Mouse (Mus musculus) intestine, embryonic 14.5 days (tissue): ENCODE data around the gene Agbl2. TPM values are rescaled to one million over a fixed set of nuclear protein-coding genes. Genes with fewer than 3 reads are reported as not detected.

ENCODE experiments used
- ATAC-seq: fragments of 200-750 bp; cut with Nextera tagmentation; replicated peaks from 2 replicates; pipeline ENCODE4 v1.8.0; 2017; ENCODE audit warnings: low read depth, moderate number of reproducible peaks, moderate TSS enrichment, moderate library complexity; ENCODE audit not compliant: low FRiP score, low TSS enrichment
- DNase-seq: peaks from one replicate; pipeline ENCODE4 v3.0.0-alpha.2; 2018; ENCODE audit warnings: low spot score
- H3K27ac ChIP-seq: fragments of 300-500 bp; sonication (generic); 2 replicates; pipeline ENCODE4 v1.5.1; 2014; ENCODE audit warnings: low read depth, mild to moderate bottlenecking, control low read depth
- H3K27me3 ChIP-seq: fragments of 300-500 bp; sonication (generic); replicated peaks from 2 replicates; pipeline ENCODE4 v1.6.1; 2014; ENCODE audit warnings: low read length, control low read depth; ENCODE audit not compliant: control insufficient read depth, insufficient read depth
- H3K36me3 ChIP-seq: fragments of 300-500 bp; sonication (generic); 2 replicates; pipeline ENCODE4 v1.6.1; 2014; ENCODE audit warnings: low read length, control low read depth; ENCODE audit not compliant: control insufficient read depth, insufficient read depth
- H3K4me1 ChIP-seq: fragments of 300-500 bp; sonication (generic); replicated peaks from 2 replicates; pipeline ENCODE4 v1.6.1; 2014; ENCODE audit warnings: low read length, control low read depth, mixed read lengths; ENCODE audit not compliant: control insufficient read depth, insufficient read depth
- H3K4me2 ChIP-seq: fragments of 300-500 bp; sonication (generic); 2 replicates; pipeline ENCODE4 v1.6.1; 2014; ENCODE audit warnings: low read length
- H3K4me3 ChIP-seq: fragments of 300-500 bp; sonication (generic); 2 replicates; pipeline ENCODE4 v1.5.1; 2014; ENCODE audit warnings: low read depth, low read length, control low read depth, mixed read lengths
- H3K9ac ChIP-seq: fragments of 300-500 bp; sonication (generic); 2 replicates; pipeline ENCODE4 v1.6.1; 2014; ENCODE audit warnings: mild to moderate bottlenecking, low read length
- H3K9me3 ChIP-seq: fragments of 300-500 bp; sonication (generic); 2 replicates; pipeline ENCODE4 v1.6.1; 2016; ENCODE audit warnings: low read length, control low read depth; ENCODE audit not compliant: control insufficient read depth
- WGBS: fragments of 180-500 bp; shearing (Covaris S2); extraction: QIAGEN DNeasy Blood & Tissue Kit; methylation state at CpG from one replicate; pipeline ENCODE4 v1.1.7; 2014; 5-methylcytosine and 5-hydroxymethylcytosine counted together
- polyA plus RNA-seq: library from polyadenylated mRNA; unstranded; fragments of >200 nt; fragmentation: Nextera tagmentation; extraction: Ambion mirVana; gene quantifications from 2 replicates; pipeline ENCODE4 v1.2.1, GENCODE M21; 2014

Gene Agbl2
- polyA plus RNA-seq, 1 experiment from 2014 or later: 1.0 TPM

- H3K27ac ChIP-seq: no peak overlapping the region
- 3% methylated on average over 27 of the region's 29 CpGs for WGBS
Observed at GRCm38 (mm10) chr2:90782901-90783486, 467 bp downstream of the Agbl2 start.

GRCm38 (mm10) chr2:90788126-90788525, 5.6 kb downstream of the Agbl2 start:
- Histone ChIP-seq H3K27me3 (0 out of 2 replicates have a peak, but pooled peaks cover 6% of the 10 kb centered on the region), H3K4me1 (no peaks in the 10 kb centered on the region), H3K9ac (no peak overlapping the region), H3K9me3 (no peaks in the 10 kb centered on the region), H3K36me3 (no peaks in the 10 kb centered on the region), H3K4me2 (no peak overlapping the region), H3K4me3 (no peak overlapping the region), H3K27ac (no peak overlapping the region)
- 81% methylated on average over 2 of the region's 2 CpGs for WGBS
- ATAC-seq: no peak
- no peak for DNase-seq

More at GRCm38 (mm10) chr2:90782901-90783486, 467 bp downstream of the Agbl2 start:
- ATAC-seq (peak; percentile 72), DNase-seq (peak; percentile 65)
- Histone ChIP-seq H3K4me1 (peaks cover 4% of the 10 kb centered on the region; the same call in 1 of the 2 replicates), H3K27me3 (0 out of 2 replicates have a peak, but pooled peaks cover 6% of the 10 kb centered on the region), H3K4me3 (peak overlapping the region; percentile 34), H3K9me3 (no peaks in the 10 kb centered on the region), H3K36me3 (peaks cover 32% of the 10 kb centered on the region), H3K9ac (peak overlapping the region; percentile 2; the same call in 1 of the 2 replicates), H3K4me2 (peak overlapping the region; percentile 81)

GRCm38 (mm10) chr2:90808241-90809126, 26.0 kb downstream of the Agbl2 start:
- Histone ChIP-seq H3K9ac (no peak overlapping the region), H3K4me1 (no peaks in the 10 kb centered on the region), H3K36me3 (no peaks in the 10 kb centered on the region), H3K27me3 (no peaks in the 10 kb centered on the region), H3K4me3 (no peak overlapping the region), H3K27ac (no peak overlapping the region), H3K9me3 (no peaks in the 10 kb centered on the region), H3K4me2 (no peak overlapping the region)
- DNase-seq (no peak), ATAC-seq (no peak)
- 80% methylated on average over 6 of the region's 6 CpGs for WGBS

GRCm38 (mm10) chr2:90810751-90811150, 28.2 kb downstream of the Agbl2 start:
- DNase-seq: no peak
- Histone ChIP-seq H3K4me2 (no peak overlapping the region), H3K9me3 (no peaks in the 10 kb centered on the region), H3K27ac (no peak overlapping the region), H3K36me3 (no peaks in the 10 kb centered on the region), H3K27me3 (no peaks in the 10 kb centered on the region), H3K4me1 (no peaks in the 10 kb centered on the region), H3K9ac (no peak overlapping the region), H3K4me3 (no peak overlapping the region)
- 90% methylated on average over 8 of the region's 8 CpGs for WGBS
- no peak for ATAC-seq

- DNase-seq: no peak
- Histone ChIP-seq H3K9me3 (no peaks in the 10 kb centered on the region), H3K27ac (no peak overlapping the region), H3K27me3 (no peaks in the 10 kb centered on the region), H3K36me3 (no peaks in the 10 kb centered on the region), H3K4me2 (no peak overlapping the region), H3K9ac (no peak overlapping the region), H3K4me1 (no peaks in the 10 kb centered on the region), H3K4me3 (no peak overlapping the region)
- no peak for ATAC-seq
- WGBS: 86% methylated on average over 2 of the region's 2 CpGs
Observed at GRCm38 (mm10) chr2:90815266-90815665, 32.7 kb downstream of the Agbl2 start.

GRCm38 (mm10) chr2:90816144-90816543, 33.6 kb downstream of the Agbl2 start:
- DNase-seq: no peak
- Histone ChIP-seq H3K9me3 (no peaks in the 10 kb centered on the region), H3K27ac (no peak overlapping the region), H3K9ac (no peak overlapping the region), H3K36me3 (no peaks in the 10 kb centered on the region), H3K4me1 (no peaks in the 10 kb centered on the region), H3K4me2 (no peak overlapping the region), H3K4me3 (no peak overlapping the region), H3K27me3 (no peaks in the 10 kb centered on the region)
- 74% methylated on average over 4 of the region's 4 CpGs for WGBS
- no peak for ATAC-seq

GRCm38 (mm10) chr2:90818710-90819109, 36.2 kb downstream of the Agbl2 start:
- Histone ChIP-seq H3K9me3 (no peaks in the 10 kb centered on the region), H3K36me3 (no peaks in the 10 kb centered on the region), H3K4me3 (no peak overlapping the region), H3K9ac (no peak overlapping the region), H3K27ac (no peak overlapping the region), H3K4me1 (no peaks in the 10 kb centered on the region), H3K4me2 (no peak overlapping the region), H3K27me3 (no peaks in the 10 kb centered on the region)
- WGBS: 89% methylated on average over 3 of the region's 3 CpGs
- DNase-seq (no peak), ATAC-seq (no peak)

- ATAC-seq (no peak), DNase-seq (no peak)
- 86% methylated on average over 3 of the region's 3 CpGs for WGBS
Observed at GRCm38 (mm10) chr2:90820894-90821293, 38.4 kb downstream of the Agbl2 start.

More at GRCm38 (mm10) chr2:90820894-90821293, 38.4 kb downstream of the Agbl2 start:
- Histone ChIP-seq H3K9me3 (no peaks in the 10 kb centered on the region), H3K36me3 (no peaks in the 10 kb centered on the region), H3K4me3 (no peak overlapping the region), H3K27me3 (no peaks in the 10 kb centered on the region), H3K4me1 (no peaks in the 10 kb centered on the region), H3K9ac (no peak overlapping the region), H3K27ac (no peak overlapping the region), H3K4me2 (no peak overlapping the region)
